Comparison of ENCODE assay signal across 26 mouse cellular contexts in the genomic region with DNA sequence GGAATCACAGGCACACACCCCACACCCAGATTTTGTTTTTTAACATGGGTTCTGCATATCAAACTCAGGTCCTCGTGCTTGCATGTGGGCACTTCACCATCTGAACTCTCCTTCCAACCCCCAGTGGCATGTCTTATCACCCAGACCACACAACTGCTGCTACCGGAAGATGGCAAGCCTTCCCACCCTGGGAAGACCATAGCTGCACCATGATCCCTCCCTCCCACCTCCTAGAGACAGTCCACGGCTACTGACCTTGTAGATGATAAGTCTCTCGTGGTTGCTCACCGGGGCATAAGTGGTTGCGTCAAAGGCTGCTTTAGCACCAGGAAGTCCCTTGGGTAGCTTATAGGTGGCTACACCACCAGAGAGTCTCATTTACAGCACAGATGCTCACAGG. TPM values are rescaled to one million over a fixed set of nuclear protein-coding genes. Genes with fewer than 3 reads are reported as not detected.
DNase-seq lines count a peak whose midpoint lies in the region; ATAC-seq and TF ChIP-seq lines count a peak whose summit lies in the region.
"Had no signal": no experiment of that assay in that cellular context is flagged by ENCODE, and none has a peak within 500 bp of the region (broad histone marks: within the 10 kb centered on the region; RNA-seq: fewer than 3 reads in every experiment).

No protein-coding gene starts in this region.

- 51% methylated on average over 6 of the region's 6 CpGs for WGBS in liver, postnatal 0 days (ENCODE audit: insufficient replicate concordance)
- WGBS in liver, embryonic 13.5 days (ENCODE audit: insufficient replicate concordance) = 19% methylated on average over 6 of the region's 6 CpGs

- H3K9me3 ChIP-seq in liver, postnatal 0 days (ENCODE audit: low read length) = no peaks in the 10 kb centered on the region
- H3K9me3 ChIP-seq in liver, embryonic 13.5 days (replicated peaks) = no peaks in the 10 kb centered on the region
- H3K9me3 ChIP-seq: embryonic facial prominence, embryonic 13.5 days; forebrain, embryonic 12.5 days; heart, embryonic 12.5 days; limb, embryonic 12.5 days had no signal

- no peaks in the 10 kb centered on the region for H3K4me1 ChIP-seq in liver, postnatal 0 days (ENCODE audit: insufficient read depth)
- peaks cover 28% of the 10 kb centered on the region for H3K4me1 ChIP-seq in liver, embryonic 13.5 days (replicated peaks)
- H3K4me1 ChIP-seq: forebrain, embryonic 12.5 days; limb, embryonic 12.5 days had no signal

- no peak overlapping the region for H3K4me2 ChIP-seq in liver, postnatal 0 days (ENCODE audit: low read depth, low read length)
- peak overlapping the region; percentile 26; the same call in 1 of the 2 replicates for H3K4me2 ChIP-seq in liver, embryonic 13.5 days
- H3K4me2 ChIP-seq: embryonic facial prominence, embryonic 13.5 days; forebrain, embryonic 12.5 days; heart, embryonic 12.5 days; hindbrain, embryonic 14.5 days; limb, embryonic 12.5 days; midbrain, embryonic 11.5 days had no signal

- no peaks in the 10 kb centered on the region for H3K27me3 ChIP-seq in liver, postnatal 0 days (ENCODE audit: insufficient read depth, low read length)
- no peaks in the 10 kb centered on the region for H3K27me3 ChIP-seq in liver, embryonic 13.5 days
- H3K27me3 ChIP-seq: embryonic facial prominence, embryonic 13.5 days; forebrain, embryonic 12.5 days; heart, embryonic 12.5 days; limb, embryonic 12.5 days; Patski had no signal

- TF ChIP-seq EP300 in liver, postnatal 0 days (IDR thresholded peaks at IDR 0.05; ENCODE audit: low read depth) = no peak

- DNase-seq in liver (peak; percentile 40), MEL-GATA-1-ER (ENCODE audit: extremely low read depth, low read depth) (peak; percentile 50)
- DNase-seq in liver, postnatal 0 days = no peak
- peak; percentile 38 for DNase-seq in liver, embryonic 13.5 days
- no peak for DNase-seq in Muller cell, postnatal 12 days (ENCODE audit: inconsistent ontology term)
- no peak for DNase-seq in kidney, postnatal 25 days
- DNase-seq: adrenal gland, postnatal 10 days; B cell, adult 2 months; cerebellum, adult 9-10 months; gastrocnemius, postnatal 14 days; kidney, adult 11 months; kidney, postnatal 14 days; lung, adult 18-20 months; lung, postnatal 4 days; thymus, postnatal 14 days had no signal

- no peak overlapping the region for H3K9ac ChIP-seq in liver, postnatal 0 days (replicated peaks)
- no peak overlapping the region for H3K9ac ChIP-seq in liver, embryonic 13.5 days
- H3K9ac ChIP-seq: embryonic facial prominence, embryonic 13.5 days; forebrain, embryonic 12.5 days; heart, embryonic 12.5 days; hindbrain, embryonic 14.5 days; limb, embryonic 12.5 days had no signal

- ATAC-seq in liver, postnatal 0 days = no peak
- peak; percentile 87 for ATAC-seq in liver, embryonic 13.5 days (ENCODE audit: low read depth)
- peak; percentile 92 for ATAC-seq in megakaryocyte-erythroid progenitor cell, adult 5-6 weeks (replicated peaks; ENCODE audit: low FRiP score, low TSS enrichment, poor library complexity, severe bottlenecking)
- ATAC-seq: inflammation-experienced regulatory T-cells, adult 6 months; lung, postnatal 0 days; midbrain, embryonic 16.5 days; Patski had no signal

- H3K36me3 ChIP-seq in liver, postnatal 0 days (replicated peaks; ENCODE audit: insufficient read depth, low read length) = peaks cover 2% of the 10 kb centered on the region; the same call in 1 of the 2 replicates
- no peaks in the 10 kb centered on the region for H3K36me3 ChIP-seq in liver, embryonic 13.5 days
- H3K36me3 ChIP-seq: forebrain, embryonic 12.5 days had no signal

- H3K4me3 ChIP-seq in liver, postnatal 0 days (ENCODE audit: low read depth, low read length) = no peak overlapping the region
- no peak overlapping the region for H3K4me3 ChIP-seq in liver, embryonic 13.5 days (replicated peaks)
- H3K4me3 ChIP-seq: embryonic facial prominence, embryonic 13.5 days; forebrain, embryonic 12.5 days; heart, embryonic 12.5 days; limb, embryonic 12.5 days had no signal

- TF ChIP-seq CTCF in liver, postnatal 0 days (IDR thresholded peaks at IDR 0.05; ENCODE audit: low read depth) = no peak

- no peak overlapping the region for H3K27ac ChIP-seq in liver, postnatal 0 days (ENCODE audit: low read depth)
- H3K27ac ChIP-seq in liver, embryonic 13.5 days = no peak overlapping the region
- H3K27ac ChIP-seq: embryonic facial prominence, embryonic 13.5 days; forebrain, embryonic 12.5 days; hindbrain, embryonic 14.5 days; limb, embryonic 12.5 days had no signal

RNA-seq across cellular contexts. Expression of gene Srd5a3, which starts 21.4 kb away (rescaled TPM):
- polyA plus RNA-seq in liver, postnatal 0 days (2015; fragmentation: Nextera tagmentation; extraction: Ambion mirVana) = 15.4 and 15.6 TPM in 2 replicates
- 14.4 and 15.2 TPM in 2 replicates for polyA plus RNA-seq in liver, embryonic 13.5 days (2015; fragmentation: Nextera tagmentation; extraction: Ambion mirVana)
- total RNA-seq in megakaryocyte-erythroid progenitor cell, adult 5-6 weeks (2014; fragmentation: Nextera tagmentation) = 15.7 and 21.5 TPM in 2 replicates
- total RNA-seq in megakaryocyte-erythroid progenitor cell, adult 5-6 weeks (2017) = 9.0 and 21.2 TPM in 2 replicates

RNA-seq across cellular contexts. Expression of gene Tmem165, which starts 22.2 kb away (rescaled TPM):
- polyA plus RNA-seq in liver, postnatal 0 days (2015; fragmentation: Nextera tagmentation; extraction: Ambion mirVana) = 20.9 and 25.6 TPM in 2 replicates
- polyA plus RNA-seq in liver, embryonic 13.5 days (2015; fragmentation: Nextera tagmentation; extraction: Ambion mirVana) = 31.5 and 31.6 TPM in 2 replicates
- total RNA-seq in megakaryocyte-erythroid progenitor cell, adult 5-6 weeks (2014; fragmentation: Nextera tagmentation) = 40.1 and 49.1 TPM in 2 replicates
- 44.2 and 72.1 TPM in 2 replicates for total RNA-seq in megakaryocyte-erythroid progenitor cell, adult 5-6 weeks (2017)

Comparison
In these comparisons a context has a peak if more than half of its experiments do, and no peak if none do; other contexts are left out.
1. DNase-seq: peak in liver (single experiment), MEL-GATA-1-ER (single experiment) and liver, embryonic 13.5 days (single experiment); none in liver, postnatal 0 days (single experiment), Muller cell, postnatal 12 days (single experiment) and kidney, postnatal 25 days (0 of 2).